Mouse (Mus musculus) spleen, postnatal 14 days (tissue): ENCODE data around the gene Cbx6.

Experiments
- DNase-seq, 2 experiments: peaks; one replicate each; pipeline ENCODE4 v3.0.0; 2021 to 2022; ENCODE audit warnings: low spot score in 2 of 2

Cbx6 gene

DNA sequence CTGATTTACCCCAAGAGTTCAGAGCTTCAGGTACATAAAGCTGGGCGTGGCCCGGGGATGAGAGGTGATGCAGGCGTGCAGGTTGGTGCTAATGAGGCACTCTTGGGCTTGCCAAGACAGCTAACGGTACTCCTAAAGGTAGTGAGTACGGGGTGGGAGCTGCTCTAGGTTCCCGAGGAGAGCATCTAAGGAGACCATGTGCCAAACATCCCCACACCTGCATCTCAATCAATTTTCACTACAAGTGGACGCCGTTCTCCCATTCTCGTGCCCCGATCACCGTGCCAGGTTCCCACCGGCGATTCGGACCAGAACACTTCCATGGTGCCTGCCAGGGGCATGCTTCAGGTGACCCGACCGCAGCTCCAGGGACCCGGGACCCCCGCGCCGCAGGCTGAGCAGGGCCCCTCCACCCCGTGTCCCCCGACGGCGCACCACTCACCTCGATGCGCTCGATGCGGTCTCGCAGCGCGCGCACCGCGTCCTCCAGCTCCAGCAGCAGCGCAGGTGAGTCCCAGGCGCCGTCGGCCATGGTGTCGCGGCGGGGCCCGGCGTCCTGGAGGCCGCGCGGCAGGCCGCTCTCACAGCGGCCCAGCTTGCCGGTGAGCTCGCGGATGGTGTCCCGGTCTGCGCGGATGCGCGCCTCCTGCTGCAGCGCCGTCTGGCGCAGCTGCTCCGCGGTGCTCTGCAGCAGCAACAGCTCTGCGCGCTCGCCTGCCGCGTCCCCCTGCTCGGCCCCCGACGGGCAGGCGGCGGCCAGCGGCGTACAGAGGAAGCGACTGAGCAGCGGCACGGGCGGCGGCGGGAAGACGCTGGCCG is 30.7 kb downstream of the Cbx6 start:
- no peak for DNase-seq

DNA sequence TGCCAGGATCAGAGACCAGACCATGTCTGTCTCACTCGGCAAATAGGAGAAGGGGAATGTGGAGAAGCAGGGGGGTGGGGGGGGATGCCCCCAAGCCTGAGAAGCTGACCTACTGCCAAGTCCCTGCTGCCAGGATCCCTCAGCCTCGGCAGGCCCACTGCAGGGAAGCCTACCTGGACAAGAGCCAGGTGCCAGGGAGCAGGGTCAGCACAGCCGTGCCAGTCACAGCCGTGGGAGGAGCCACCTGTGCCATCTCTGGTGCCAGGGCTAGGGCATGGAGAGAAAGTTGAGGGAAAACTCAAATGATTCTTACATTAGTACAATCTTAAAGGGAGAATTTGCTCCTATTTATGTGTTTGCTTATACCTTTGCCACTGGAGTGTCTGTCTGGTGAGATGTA is 32.2 kb downstream of the Cbx6 start:
- no peak for DNase-seq

DNA sequence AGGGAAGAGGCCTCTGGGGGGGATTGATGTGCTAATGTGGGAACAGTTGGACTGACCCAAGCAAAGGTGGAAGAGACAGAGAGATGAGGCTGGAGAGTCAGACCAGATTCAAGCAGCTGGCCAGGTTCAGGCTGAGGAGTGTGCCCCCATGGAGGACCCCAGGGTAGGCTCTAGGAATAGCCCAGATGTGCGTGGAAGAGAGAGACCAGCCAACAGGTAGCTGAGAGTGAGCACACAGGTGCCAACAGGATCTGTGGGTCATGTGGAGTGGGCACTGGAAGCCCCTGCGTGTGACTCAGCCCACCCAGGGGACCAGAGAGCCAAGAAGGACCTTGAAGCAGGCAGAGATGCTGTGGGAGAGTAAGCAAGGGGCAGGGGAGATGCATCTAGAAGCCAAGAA is 32.8 kb downstream of the Cbx6 start:
- DNase-seq, result no peak

DNA sequence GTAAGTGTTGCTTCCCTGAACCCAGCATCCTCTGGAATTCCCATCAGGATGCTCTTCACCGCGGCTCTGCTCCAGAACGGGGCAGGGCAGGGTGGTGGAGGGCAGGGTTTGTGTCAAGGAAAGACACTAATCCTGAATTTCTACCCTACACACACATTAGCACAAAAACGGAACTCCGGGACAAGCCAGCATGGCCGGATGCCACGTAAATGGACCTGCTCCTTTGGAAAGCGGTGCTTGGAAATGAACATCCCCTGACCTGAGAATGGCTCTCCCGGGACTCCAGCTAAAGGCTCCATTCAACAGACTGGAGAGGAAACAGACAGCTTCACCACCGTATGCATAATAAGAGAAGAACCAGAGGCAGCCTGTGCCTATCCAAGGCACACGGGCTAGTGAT is 33.8 kb downstream of the Cbx6 start:
- DNase-seq, result no peak

DNA sequence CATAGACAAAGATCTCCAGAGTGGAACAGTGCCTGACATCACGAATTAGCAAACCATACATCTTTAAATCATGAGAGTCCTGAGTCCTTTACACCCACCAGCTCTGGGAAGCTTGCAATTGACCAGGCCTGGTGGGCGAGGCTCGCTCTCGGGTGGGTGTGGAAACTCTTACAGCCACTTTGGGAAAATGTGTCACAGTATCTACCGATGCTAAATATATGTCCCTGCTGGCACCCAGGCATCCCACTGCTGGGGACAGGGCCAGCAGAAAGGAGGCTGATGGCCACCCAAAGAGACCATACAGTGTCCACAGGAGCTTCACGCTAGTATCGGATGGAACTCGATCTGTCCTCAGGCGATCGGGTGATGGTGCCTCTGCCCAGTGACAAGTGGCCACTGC is 35.9 kb downstream of the Cbx6 start:
- DNase-seq, result no peak

DNA sequence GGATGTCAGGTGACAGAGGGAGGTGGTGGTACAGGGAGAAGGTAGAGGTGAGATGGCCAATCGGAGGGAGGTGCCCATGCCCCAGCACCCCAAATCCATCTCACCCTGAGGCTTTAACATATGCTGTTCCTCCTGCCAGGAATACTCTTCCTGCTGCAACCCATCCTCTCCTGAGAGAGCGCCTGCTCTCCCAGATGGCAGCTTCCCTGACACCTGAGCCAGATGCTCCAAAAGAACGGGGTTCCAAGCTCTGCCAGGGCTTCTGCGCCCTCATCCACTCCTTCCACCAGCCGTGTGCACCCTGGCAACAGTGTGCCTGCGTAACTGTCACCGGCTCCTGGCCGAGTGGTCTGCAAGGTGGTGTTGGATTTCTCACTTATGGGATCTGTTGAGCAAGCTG is 36.8 kb downstream of the Cbx6 start:
- no peak for DNase-seq

DNA sequence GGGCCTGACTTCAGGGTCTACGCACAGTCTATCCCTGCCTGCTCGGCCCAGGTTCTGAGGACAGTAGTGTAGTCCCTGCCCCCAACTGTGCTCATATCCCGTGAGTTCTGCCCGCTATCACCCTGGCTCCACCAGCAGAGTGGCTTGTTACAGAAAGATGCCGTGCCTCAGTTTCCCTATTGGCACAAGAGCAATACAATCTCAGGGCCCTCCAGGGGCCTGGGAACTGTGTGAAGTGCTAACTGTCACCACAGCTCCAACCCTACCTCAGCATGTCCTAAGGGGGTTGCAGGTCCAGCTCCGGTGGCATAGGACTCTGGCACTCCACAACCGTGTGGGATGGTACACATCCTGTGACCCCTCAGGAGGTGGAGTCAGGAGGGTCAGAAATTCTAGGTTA is 37.4 kb downstream of the Cbx6 start:
- no peak for DNase-seq

DNA sequence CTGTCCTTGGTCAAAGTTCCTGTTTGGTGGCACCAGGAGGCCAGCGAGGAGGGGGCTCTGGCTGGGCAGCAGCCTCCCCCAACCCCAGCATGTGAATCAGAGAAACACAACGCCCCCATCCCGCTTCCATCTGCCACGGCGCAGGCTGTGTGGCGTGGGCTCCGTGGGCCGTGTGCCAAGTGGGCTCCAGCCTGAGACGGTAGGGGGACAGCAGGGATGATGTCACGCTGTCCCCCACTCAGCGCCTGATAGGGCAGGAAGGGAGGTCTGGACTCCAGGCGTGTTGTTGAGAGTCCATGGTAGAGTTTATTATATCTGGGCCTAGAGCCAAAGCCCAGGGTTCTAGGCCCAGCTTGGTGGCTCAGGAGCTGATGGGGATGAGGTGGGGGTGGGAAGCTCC is 38.2 kb downstream of the Cbx6 start:
- no peak for DNase-seq

DNA sequence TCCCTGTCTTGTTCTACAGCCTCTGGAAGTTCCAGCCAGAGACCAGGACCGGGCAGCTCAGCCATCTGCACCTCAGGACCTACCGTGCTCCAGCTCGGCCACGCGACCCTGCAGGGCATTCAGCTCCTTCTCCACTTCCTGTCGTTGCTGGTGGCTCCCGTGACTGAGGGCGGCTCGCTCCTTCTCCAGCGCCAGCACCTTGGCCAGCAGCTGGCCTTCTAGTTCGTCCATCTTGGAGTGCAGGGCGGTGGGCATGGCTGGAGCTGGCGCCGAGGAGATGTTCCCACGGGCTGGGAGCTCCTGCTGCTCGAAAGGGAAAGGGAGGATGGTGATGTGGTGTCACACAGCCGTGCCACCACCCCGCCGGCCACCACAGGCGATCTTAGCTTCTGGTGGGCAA is 40.3 kb downstream of the Cbx6 start:
- no peak for DNase-seq

DNA sequence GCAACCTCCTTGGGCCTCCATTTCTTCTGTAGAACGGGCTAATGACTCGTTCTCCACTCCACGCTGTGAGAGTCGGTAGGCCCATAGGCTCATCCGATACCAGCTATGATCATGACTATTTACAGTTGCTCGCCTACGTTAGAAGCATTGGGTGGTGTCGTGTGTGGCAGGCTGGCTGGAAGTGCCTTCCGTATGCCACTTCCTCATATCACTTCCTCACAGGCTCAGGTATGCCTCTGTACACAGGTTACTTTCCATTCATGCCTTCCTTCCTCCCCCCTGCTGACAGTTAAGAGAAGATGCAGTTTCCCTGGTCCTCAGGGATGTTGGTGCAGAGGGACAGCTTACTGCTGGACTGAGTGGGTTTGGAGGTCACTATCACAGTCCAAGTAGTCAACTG is 41.4 kb downstream of the Cbx6 start:
- DNase-seq, result no peak

DNA sequence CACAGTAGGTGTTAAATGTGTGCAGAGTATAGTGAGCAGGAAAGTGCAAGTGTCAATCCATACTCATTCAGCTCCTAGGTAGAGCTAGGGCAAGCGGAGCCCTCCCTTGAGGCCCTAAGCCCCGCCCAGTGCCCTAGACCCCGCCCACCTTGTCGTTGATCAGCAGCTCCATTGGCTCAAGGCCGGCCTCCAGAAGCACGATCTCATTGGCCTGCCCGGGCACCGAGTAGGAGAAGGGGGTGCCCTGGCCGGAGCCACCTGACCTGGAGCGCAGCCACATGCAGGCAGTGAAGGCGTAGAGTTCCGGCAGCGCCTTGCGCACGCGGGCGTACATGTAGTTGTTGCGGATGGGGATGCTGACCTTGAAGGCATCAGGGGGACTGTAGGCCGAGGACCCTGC is 42.0 kb downstream of the Cbx6 start:
- DNase-seq, result no peak

DNA sequence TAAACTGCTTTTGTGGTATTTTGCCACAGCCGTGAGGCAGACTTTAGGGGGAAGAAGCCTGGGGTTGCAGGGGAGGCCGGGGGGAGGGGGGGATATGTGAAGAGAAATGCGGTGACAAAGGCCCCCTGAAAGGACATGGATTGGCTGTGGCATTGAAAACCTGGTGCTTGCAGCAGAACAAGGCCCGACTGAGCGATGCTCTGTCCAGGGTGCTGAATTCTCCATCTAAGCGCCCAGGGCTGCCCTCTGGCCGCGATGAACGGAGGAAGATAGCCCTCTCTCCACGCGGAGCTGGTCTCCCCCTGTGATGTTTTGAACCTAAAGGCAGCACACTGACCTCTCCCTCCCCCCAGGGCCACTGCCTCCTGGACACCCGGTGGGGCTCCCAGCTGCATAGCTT is 43.0 kb downstream of the Cbx6 start:
- peak in 1 of 2 experiments; percentile 47 for DNase-seq

DNA sequence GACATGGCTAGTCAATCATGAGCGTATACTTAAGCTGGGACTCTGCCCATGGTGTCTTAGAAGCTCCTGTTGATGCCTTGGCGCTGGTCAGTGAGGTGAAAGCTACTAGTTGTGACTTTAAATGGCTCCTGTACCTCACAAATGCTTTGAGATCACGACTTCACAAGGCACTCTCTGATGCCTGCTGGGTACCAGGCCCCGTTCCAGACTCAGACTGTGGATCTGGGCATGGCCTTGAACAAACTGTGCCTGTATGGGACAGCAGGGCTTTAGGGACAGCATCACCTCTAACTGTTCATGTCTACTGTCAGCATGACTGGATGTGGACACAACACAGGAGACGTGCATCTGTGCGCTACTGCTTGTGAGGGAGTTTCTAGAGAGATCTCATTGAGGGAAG is 43.6 kb downstream of the Cbx6 start:
- DNase-seq, result no peak

DNA sequence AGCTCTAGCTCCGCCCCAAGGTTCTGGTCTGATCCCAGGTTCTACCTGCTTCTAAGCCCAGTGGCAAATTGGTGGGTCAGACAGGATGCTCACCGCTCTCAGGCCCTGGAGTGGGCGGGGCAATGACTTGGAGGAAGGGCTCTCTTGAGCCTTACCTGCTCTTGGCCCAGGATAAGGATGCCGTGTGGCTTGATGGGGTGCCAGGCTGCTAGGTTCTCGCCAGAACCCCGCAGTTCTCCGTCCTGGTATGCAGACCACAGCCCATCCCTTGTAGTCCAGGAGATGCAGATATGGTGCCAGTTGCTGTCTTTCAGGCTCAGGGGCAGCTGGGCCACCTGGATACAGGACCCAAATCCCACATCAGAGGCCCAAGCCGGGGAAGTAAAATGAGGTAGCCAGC is 44.4 kb downstream of the Cbx6 start:
- no peak for DNase-seq

DNA sequence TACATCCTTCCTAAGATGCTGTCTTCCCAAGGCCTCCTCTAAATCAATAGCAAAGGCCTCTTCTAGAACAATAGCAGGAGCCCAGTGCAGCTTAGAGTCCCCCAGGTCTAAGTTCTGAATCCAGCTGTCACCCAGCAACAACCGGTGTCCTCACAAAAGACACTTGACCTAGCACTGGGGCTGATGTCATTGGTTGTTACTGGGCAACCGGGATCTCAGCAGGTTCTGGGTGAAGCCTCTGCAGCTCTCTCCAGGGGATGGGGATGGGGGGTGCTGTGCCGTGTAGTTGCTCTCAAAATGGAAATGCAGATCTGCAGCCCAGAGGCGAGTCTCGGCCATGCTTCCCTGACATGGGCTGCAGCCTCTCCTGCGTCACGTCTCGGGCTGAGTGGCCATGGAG is 46.7 kb downstream of the Cbx6 start:
- DNase-seq, result no peak

DNA sequence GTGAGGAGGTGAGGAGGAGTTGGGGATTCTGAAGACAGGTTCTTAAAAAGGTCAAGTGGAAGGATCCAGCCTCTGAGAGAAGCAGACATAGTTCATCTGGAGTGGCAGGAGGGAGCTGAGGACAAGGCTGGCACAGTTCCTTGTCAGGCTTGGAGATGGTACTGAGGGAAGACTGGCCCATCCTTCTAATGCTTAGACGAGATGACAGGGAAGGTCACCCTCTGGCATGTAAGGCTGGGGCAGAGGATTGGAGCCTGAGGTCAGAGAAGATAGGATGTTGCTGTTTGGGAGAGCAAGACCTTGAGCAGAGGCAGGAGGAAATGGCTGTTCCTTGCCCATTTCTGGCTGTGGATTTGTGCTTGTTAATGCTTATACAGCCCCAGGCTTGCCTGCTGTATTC is 49.4 kb downstream of the Cbx6 start:
- DNase-seq, result no peak

DNA sequence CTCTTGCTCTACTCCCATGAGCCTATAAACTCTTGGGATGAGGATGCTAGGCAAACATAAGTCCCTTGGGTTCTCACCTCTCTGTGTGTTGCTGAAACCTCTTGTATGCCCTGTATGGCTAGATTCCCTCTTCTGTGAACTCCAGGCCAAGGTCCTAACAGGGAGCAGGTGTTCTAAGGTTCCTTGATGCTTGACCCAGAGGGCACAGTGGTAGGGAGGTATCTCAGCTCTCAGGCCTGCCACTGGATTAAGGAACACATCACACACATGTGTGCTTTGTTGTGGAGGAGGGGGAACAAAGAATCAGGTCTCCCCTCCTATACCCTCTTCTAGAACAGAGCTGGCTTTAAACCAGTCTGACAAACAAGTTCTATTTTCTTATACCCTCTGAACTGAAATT is 56.7 kb downstream of the Cbx6 start, which contains the start of gene Dnal4:
Gene Dnal4 (minus strand): TSS at position 101 of the 400 bp plus-strand sequence.
- no peak for DNase-seq

DNA sequence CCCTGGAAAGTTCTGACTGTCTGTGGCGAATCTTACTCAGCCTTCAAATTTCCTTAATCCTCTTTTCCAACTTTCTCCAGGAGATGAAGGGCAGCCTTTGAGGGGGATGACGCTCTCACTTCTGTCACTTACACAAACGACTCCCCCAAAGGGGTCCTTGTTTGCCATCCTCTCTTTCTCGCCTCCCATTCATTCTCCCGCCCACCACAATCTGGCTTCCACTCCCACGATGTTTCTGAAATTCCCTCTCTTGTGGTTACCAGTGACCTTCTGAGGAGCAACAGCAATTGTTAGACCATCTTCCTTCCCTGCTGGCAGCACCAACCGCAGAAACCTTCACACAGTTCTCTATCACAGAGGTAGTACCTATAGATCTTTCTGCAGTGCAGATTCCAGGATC is 58.8 kb downstream of the Cbx6 start:
- no peak for DNase-seq

DNA sequence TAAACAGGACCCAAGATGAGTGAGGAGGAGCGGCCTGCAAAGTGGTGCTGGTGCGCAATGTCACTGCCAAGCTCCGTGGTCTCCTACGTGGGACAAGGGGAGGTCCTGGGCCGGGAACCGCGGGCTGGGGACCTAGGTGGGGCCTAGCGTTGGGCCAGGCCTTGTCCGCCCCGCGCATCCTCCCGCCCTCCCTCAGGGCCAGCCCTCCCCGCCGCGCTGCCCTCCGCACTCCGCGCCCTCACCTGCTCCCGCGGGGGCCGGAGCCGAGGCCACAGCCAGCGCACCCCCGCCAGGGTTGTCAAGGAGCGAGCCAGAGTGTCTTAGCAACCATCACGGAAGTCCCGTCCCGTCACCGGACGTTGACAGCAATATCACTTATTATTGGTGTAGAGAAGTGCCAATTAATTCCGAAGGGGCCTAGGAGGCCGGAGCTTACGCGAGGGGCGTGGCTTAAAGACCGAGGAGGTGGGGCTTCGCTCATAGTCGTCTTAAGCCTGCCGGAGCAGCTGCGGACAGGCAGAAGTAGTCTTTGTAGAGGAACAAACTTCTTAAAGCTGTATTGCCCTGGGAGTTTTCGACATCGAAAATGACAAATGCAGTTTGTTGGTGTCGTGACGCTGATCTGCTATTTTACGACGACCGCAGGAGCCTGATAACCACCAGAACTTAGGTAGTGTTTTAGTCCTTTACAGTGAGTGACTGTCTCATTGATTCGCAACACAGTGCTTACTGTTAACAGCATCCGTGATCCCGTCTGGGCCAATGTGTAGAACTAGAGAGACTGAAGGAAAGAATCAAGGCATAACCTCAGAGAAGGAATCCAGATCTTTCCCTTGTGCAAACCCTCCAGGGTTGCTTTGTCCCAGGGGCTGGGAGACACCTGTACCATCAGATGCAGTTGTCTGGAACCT is 60.1 kb downstream of the Cbx6 start:
- peak; percentile 88 to 92 for DNase-seq
